Mouse (Mus musculus): Measurements from ENCODE around the gene Lrrc73. TPM values are rescaled to one million over a fixed set of nuclear protein-coding genes. Genes with fewer than 3 reads are reported as not detected.

Lrrc73 gene
- total and polyA plus RNA-seq, 3 experiments, result 0.21 to 0.70 (median 0.34) TPM

DNA sequence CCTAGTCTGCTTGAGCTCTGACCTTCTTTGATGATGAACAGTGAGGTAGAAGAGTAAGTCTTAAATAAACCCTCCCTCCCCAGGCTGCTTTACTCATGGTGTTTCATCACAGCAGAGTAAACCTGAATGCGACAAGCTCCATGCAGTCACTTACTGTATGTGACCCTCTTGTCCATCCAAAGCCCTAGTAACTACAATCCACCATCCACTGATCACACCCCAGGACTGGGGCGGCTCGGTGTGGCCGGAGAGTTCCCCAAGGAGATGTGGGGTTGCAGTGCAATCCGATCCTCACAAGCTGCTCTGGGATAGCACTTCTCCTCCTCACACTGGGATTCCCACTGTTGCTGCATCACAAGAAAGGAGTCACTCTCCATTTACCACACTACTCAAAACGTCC lies 21.1 kb downstream of the Lrrc73 start:
- Histone ChIP-seq H3K9ac (ENCODE audit: low read depth, low read length) (no peak overlapping the region; the same call in 1 of the 2 replicates), H3K4me1 (ENCODE audit: control insufficient read depth, insufficient read depth, low read length) (peaks cover 23% of the 10 kb centered on the region; the same call in 1 of the 2 replicates), H3K4me3 (no peak overlapping the region), H3K36me3 (ENCODE audit: control insufficient read depth, insufficient read depth, low read length) (peaks cover 12% of the 10 kb centered on the region), H3K27ac (peak overlapping the region; percentile 23), H3K27me3 (ENCODE audit: control insufficient read depth, insufficient read depth, low read length) (no peaks in the 10 kb centered on the region), H3K79me2 (replicated peaks; ENCODE audit: control insufficient read depth, insufficient read depth, low read length) (peaks cover 4% of the 10 kb centered on the region)
- WGBS, result 79% methylated on average over 6 of the region's 6 CpGs
- TF ChIP-seq EP300 (IDR thresholded peaks at IDR 0.05; ENCODE audit: insufficient read depth, low read depth, low read length), result no peak
- TF ChIP-seq POLR2A (IDR thresholded peaks at IDR 0.05; ENCODE audit: insufficient read depth, low read depth, low read length), result no peak
- no peak for TF ChIP-seq CTCF (IDR thresholded peaks at IDR 0.05)
- peak in 1 of 2 experiments; percentile 18 for DNase-seq
- intact Hi-C loops (cut with DNase I), result no loop called here

DNA sequence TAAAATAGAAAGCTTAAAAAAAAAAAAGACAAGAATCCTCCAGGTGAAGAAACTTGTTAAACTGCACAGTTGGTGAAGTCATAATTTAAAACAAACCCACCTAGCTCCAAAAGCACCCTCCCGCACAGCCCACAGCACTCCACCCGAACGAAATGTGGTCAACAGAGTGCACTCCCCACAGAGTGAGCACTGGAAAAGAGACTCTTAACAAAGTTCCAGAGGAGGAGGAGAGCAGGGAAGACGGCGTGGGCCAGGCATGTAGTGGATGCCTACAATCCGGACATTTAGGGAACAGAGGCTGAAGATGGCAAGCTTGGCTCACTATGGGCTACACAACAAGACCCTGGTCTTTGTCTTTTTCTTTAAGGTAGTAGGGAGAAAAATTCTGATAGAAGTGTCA lies 21.7 kb downstream of the Lrrc73 start:
- TF ChIP-seq EP300 (IDR thresholded peaks at IDR 0.05; ENCODE audit: insufficient read depth, low read depth, low read length) (no peak), CTCF (IDR thresholded peaks at IDR 0.05) (no peak), POLR2A (IDR thresholded peaks at IDR 0.05; ENCODE audit: insufficient read depth, low read depth, low read length) (no peak)
- Histone ChIP-seq H3K4me3 (no peak overlapping the region), H3K4me1 (ENCODE audit: control insufficient read depth, insufficient read depth, low read length) (peaks cover 21% of the 10 kb centered on the region; the same call in 1 of the 2 replicates), H3K79me2 (replicated peaks; ENCODE audit: control insufficient read depth, insufficient read depth, low read length) (peaks cover 4% of the 10 kb centered on the region), H3K27ac (no peak overlapping the region), H3K9ac (ENCODE audit: low read depth, low read length) (no peak overlapping the region), H3K36me3 (ENCODE audit: control insufficient read depth, insufficient read depth, low read length) (peaks cover 12% of the 10 kb centered on the region), H3K27me3 (ENCODE audit: control insufficient read depth, insufficient read depth, low read length) (no peaks in the 10 kb centered on the region)
- WGBS, result 92% methylated on average over 6 of the region's 6 CpGs
- intact Hi-C loops (cut with DNase I), result no loop called here
- DNase-seq, result no peak

DNA sequence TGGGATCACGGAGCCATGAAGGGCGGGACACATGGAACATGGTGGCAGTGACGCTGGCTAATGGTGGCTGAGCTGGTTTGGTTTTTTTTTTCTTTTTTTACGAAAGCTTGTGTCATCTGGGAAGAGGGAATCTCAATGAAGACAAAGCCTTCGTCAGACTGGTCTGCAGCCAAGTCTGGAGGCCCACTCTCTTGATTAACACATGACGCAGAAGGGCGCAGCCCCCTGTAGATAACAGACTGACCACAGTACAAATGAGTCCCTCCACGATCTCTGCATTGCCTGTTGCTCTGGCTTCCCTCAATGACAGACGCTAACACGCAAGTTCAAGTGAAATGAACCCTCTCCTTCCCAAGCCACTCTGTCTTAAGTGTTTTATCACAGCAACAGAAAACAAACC lies 22.2 kb downstream of the Lrrc73 start:
- 72% methylated on average over 10 of the region's 10 CpGs for WGBS
- Histone ChIP-seq H3K27ac (no peak overlapping the region), H3K9ac (ENCODE audit: low read depth, low read length) (no peak overlapping the region), H3K79me2 (replicated peaks; ENCODE audit: control insufficient read depth, insufficient read depth, low read length) (peaks cover 4% of the 10 kb centered on the region), H3K27me3 (ENCODE audit: control insufficient read depth, insufficient read depth, low read length) (no peaks in the 10 kb centered on the region), H3K36me3 (ENCODE audit: control insufficient read depth, insufficient read depth, low read length) (peaks cover 12% of the 10 kb centered on the region), H3K4me1 (ENCODE audit: control insufficient read depth, insufficient read depth, low read length) (peaks cover 16% of the 10 kb centered on the region; the same call in 1 of the 2 replicates), H3K4me3 (no peak overlapping the region)
- TF ChIP-seq EP300 (IDR thresholded peaks at IDR 0.05; ENCODE audit: insufficient read depth, low read depth, low read length) (no peak), CTCF (IDR thresholded peaks at IDR 0.05) (no peak), POLR2A (IDR thresholded peaks at IDR 0.05; ENCODE audit: insufficient read depth, low read depth, low read length) (no peak)
- no peak for DNase-seq
- intact Hi-C loops (cut with DNase I), result no loop called here

DNA sequence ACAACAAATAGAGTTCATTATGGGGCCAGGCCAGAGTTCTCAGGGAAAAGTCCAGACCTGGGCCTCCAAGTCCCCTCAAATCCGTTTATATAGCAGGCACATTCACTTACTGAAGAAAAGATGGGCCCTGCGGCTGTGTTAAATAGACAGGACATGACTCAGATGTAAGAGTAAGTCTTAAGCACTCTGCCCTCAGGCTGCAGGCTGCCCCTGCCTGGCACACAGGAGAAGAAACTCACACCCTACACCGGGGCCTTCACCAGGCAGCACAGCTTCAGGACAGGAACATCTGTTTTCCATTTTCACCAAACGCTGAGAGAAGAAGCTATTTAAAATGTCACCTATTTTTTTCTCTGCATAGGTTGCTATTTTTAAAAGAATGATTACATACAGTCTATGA lies 24.3 kb downstream of the Lrrc73 start:
- Histone ChIP-seq H3K27me3 (ENCODE audit: control insufficient read depth, insufficient read depth, low read length) (no peaks in the 10 kb centered on the region), H3K9ac (ENCODE audit: low read depth, low read length) (no peak overlapping the region), H3K27ac (peak overlapping the region; percentile 57), H3K4me1 (ENCODE audit: control insufficient read depth, insufficient read depth, low read length) (peaks cover 13% of the 10 kb centered on the region; the same call in 1 of the 2 replicates), H3K4me3 (no peak overlapping the region), H3K36me3 (ENCODE audit: control insufficient read depth, insufficient read depth, low read length) (peaks cover 14% of the 10 kb centered on the region), H3K79me2 (replicated peaks; ENCODE audit: control insufficient read depth, insufficient read depth, low read length) (peaks cover 4% of the 10 kb centered on the region)
- TF ChIP-seq EP300 (IDR thresholded peaks at IDR 0.05; ENCODE audit: insufficient read depth, low read depth, low read length), result no peak
- TF ChIP-seq CTCF (IDR thresholded peaks at IDR 0.05), result no peak
- no peak for TF ChIP-seq POLR2A (IDR thresholded peaks at IDR 0.05; ENCODE audit: insufficient read depth, low read depth, low read length)
- no peak for DNase-seq
- 50% methylated on average over 4 of the region's 4 CpGs for WGBS
- intact Hi-C loops (cut with DNase I), result no loop called here

DNA sequence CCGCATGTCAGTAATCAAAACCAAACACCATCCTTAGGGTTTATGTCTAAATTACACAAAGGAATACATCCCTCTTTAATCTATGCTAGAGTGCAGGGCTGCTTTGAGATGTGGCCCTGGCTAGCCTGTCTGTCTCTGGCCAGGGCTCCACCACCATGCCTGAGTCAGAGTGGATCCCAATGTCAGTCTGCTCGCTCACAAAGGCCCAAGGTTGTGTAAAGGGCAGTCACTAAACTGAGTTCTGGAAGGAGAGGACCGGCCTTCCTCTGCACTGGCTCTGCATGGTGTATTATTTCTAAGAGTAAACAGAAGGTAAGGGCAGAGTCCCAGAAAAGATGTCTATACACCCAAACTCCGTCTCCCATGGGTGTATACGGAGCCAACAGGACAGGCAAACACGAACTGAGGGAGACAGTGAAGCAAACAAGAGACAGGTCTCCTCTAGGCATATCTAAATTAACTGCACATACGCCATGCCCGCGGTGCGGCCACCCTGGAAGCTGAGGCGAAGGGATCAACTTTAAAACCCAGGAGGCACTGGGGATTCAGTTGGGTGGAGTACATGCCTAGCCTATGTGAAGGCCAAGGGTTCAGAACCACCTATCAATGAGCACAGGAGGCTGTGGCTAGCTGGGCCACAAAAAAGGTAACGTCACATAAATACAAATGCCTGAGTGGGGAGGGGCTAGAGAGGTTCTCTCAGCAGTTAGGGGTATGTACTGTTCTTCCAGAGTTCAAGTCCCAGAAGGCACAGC lies 24.9 kb downstream of the Lrrc73 start:
- WGBS, result 79% methylated on average over 12 of the region's 12 CpGs
- no peak for DNase-seq
- Histone ChIP-seq H3K79me2 (replicated peaks; ENCODE audit: control insufficient read depth, insufficient read depth, low read length) (peaks cover 4% of the 10 kb centered on the region), H3K27ac (peak overlapping the region; percentile 57), H3K9ac (ENCODE audit: low read depth, low read length) (no peak overlapping the region), H3K27me3 (ENCODE audit: control insufficient read depth, insufficient read depth, low read length) (no peaks in the 10 kb centered on the region), H3K4me1 (ENCODE audit: control insufficient read depth, insufficient read depth, low read length) (peaks cover 12% of the 10 kb centered on the region), H3K36me3 (ENCODE audit: control insufficient read depth, insufficient read depth, low read length) (peaks cover 10% of the 10 kb centered on the region), H3K4me3 (no peak overlapping the region)
- intact Hi-C loops (cut with DNase I), result no loop called here
- TF ChIP-seq POLR2A (IDR thresholded peaks at IDR 0.05; ENCODE audit: insufficient read depth, low read depth, low read length) (no peak), EP300 (IDR thresholded peaks at IDR 0.05; ENCODE audit: insufficient read depth, low read depth, low read length) (no peak), CTCF (IDR thresholded peaks at IDR 0.05) (no peak)

DNA sequence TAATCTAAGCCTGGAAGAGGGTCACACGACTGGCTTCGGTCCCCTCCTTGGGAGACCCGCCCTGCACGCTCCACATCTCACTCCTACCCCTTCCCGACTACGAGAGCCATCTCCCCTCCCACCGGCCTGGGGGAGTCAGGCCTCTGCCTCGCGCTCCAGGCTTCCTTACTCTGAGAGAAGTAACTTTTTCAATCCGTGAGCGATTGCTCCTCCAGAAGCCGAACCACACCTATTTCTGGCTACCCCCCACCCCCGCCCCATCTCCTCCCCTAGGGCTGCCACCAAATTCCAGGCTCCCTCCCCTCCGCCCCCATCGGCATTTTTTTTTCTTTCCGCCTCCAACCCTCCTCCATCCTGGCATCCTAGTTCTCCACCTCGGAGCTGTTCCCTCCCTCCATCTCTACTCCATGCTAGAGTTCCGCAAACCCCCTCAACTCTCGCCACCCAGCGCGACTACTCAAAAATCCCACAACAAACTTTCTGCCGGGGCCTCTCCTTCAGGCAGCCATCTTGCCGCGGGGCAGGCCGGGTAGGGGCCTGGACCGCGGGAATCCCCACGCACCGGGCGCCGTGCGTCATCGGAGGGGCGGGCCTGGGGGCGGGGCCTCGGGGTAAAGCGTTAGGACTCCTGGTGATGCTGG lies 29.3 kb downstream of the Lrrc73 start, which contains the start of gene Tjap1:
TSS of gene Tjap1 (minus strand) at position 544 of the 641 bp plus-strand sequence.
- under 1% methylated on average over 37 of the region's 37 CpGs for WGBS
- Histone ChIP-seq H3K4me3 (peak within 1 kb of the TSS; percentile 59), H3K36me3 (ENCODE audit: control insufficient read depth, insufficient read depth, low read length) (peaks cover 2% of the 10 kb centered on the region), H3K79me2 (replicated peaks; ENCODE audit: control insufficient read depth, insufficient read depth, low read length) (peaks cover 2% of the 10 kb centered on the region; the same call in 1 of the 2 replicates), H3K27ac (peak within 1 kb of the TSS; percentile 70), H3K27me3 (ENCODE audit: control insufficient read depth, insufficient read depth, low read length) (no peaks in the 10 kb centered on the region), H3K9ac (ENCODE audit: low read depth, low read length) (peak within 1 kb of the TSS; percentile 83), H3K4me1 (ENCODE audit: control insufficient read depth, insufficient read depth, low read length) (peaks cover 9% of the 10 kb centered on the region)
- peak; percentile 89 to 91 for DNase-seq
- TF ChIP-seq POLR2A (IDR thresholded peaks at IDR 0.05; ENCODE audit: insufficient read depth, low read depth, low read length), result peak; percentile 79
- TF ChIP-seq EP300 (IDR thresholded peaks at IDR 0.05; ENCODE audit: insufficient read depth, low read depth, low read length), result 0 out of 2 replicates have a peak, but pooled peaks have one; percentile 17
- TF ChIP-seq CTCF (IDR thresholded peaks at IDR 0.05), result no peak
- intact Hi-C loops (cut with DNase I), result no loop called here
